In the genomic region with DNA sequence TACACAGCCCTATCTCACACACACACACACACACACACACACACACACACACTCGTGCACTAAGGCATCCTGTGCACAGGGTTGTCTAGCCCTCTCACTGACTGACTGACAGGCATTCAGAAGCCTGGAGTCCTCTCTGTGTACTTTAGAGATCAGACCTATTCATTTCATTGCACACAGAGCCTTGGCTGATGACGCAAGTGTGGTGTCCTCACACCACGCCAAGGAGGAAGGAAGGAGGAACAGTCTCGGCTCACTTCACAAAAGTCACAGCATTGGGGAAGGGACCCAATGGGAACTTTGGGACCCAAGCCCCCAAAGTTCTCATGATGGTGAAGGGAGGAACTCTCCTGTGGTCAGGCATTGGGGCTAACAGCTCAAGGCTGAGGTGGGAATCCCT, we compare ENCODE assay signal across 12 mouse cellular contexts. TPM values are rescaled to one million over a fixed set of nuclear protein-coding genes. Genes with fewer than 3 reads are reported as not detected.
DNase-seq lines count a peak whose midpoint lies in the region; ATAC-seq lines count a peak whose summit lies in the region.
"Had no signal": no experiment of that assay in that cellular context is flagged by ENCODE, and none has a peak within 500 bp of the region (broad histone marks: within the 10 kb centered on the region; RNA-seq: fewer than 3 reads in every experiment).

No protein-coding gene starts in this region.

- peaks cover 16% of the 10 kb centered on the region for H3K4me1 ChIP-seq in heart, embryonic 10.5 days
- H3K4me1 ChIP-seq in liver, embryonic 16.5 days (ENCODE audit: control insufficient read depth, low read depth, low read length): no peaks in the 10 kb centered on the region
- H3K4me1 ChIP-seq in forebrain, embryonic 14.5 days (ENCODE audit: control insufficient read depth, insufficient read depth, low read length): peaks cover 5% of the 10 kb centered on the region; the same call in 1 of the 2 replicates

- 68% methylated on average over 4 of the region's 4 CpGs for WGBS in heart, embryonic 10.5 days
- WGBS in liver, embryonic 16.5 days (ENCODE audit: insufficient replicate concordance): 19% methylated on average over 4 of the region's 4 CpGs
- WGBS in forebrain, embryonic 14.5 days: 79% methylated on average over 4 of the region's 4 CpGs

- no peak overlapping the region for H3K4me3 ChIP-seq in heart, embryonic 10.5 days
- H3K4me3 ChIP-seq in liver, embryonic 16.5 days (ENCODE audit: low read depth, low read length): no peak overlapping the region
- H3K4me3 ChIP-seq in forebrain, embryonic 14.5 days (ENCODE audit: low read depth, low read length): no peak overlapping the region
- H3K4me3 ChIP-seq: limb, embryonic 15.5 days; midbrain, embryonic 15.5 days had no signal

- no peak overlapping the region for H3K4me2 ChIP-seq in liver, embryonic 16.5 days (ENCODE audit: low read depth, low read length)
- no peak overlapping the region for H3K4me2 ChIP-seq in forebrain, embryonic 14.5 days (ENCODE audit: low read length)
- H3K4me2 ChIP-seq: hindbrain, embryonic 14.5 days; limb, embryonic 15.5 days; midbrain, embryonic 15.5 days had no signal

- no peaks in the 10 kb centered on the region for H3K27me3 ChIP-seq in heart, embryonic 10.5 days (ENCODE audit: insufficient read depth, poor library complexity, severe bottlenecking)
- H3K27me3 ChIP-seq in liver, embryonic 16.5 days (ENCODE audit: control insufficient read depth, insufficient read depth, low read depth, low read length): no peaks in the 10 kb centered on the region
- no peaks in the 10 kb centered on the region for H3K27me3 ChIP-seq in forebrain, embryonic 14.5 days (replicated peaks; ENCODE audit: control insufficient read depth, insufficient read depth, low read length)
- H3K27me3 ChIP-seq: limb, embryonic 15.5 days; midbrain, embryonic 15.5 days had no signal

- no peaks in the 10 kb centered on the region for H3K9me3 ChIP-seq in heart, embryonic 10.5 days
- no peaks in the 10 kb centered on the region for H3K9me3 ChIP-seq in liver, embryonic 16.5 days (replicated peaks; ENCODE audit: control insufficient read depth, low read length)
- H3K9me3 ChIP-seq in forebrain, embryonic 14.5 days (replicated peaks; ENCODE audit: control insufficient read depth, low read length): no peaks in the 10 kb centered on the region
- H3K9me3 ChIP-seq: limb, embryonic 15.5 days; midbrain, embryonic 15.5 days had no signal

- H3K9ac ChIP-seq in liver, embryonic 16.5 days (ENCODE audit: low read depth, low read length): no peak overlapping the region
- no peak overlapping the region for H3K9ac ChIP-seq in forebrain, embryonic 14.5 days (ENCODE audit: low read length)
- H3K9ac ChIP-seq: hindbrain, embryonic 14.5 days; limb, embryonic 15.5 days; midbrain, embryonic 15.5 days had no signal

- no peak overlapping the region for H3K27ac ChIP-seq in heart, embryonic 10.5 days
- no peak overlapping the region for H3K27ac ChIP-seq in liver, embryonic 16.5 days (ENCODE audit: low read length)
- H3K27ac ChIP-seq in forebrain, embryonic 14.5 days (ENCODE audit: low read depth, low read length): no peak overlapping the region
- H3K27ac ChIP-seq: hindbrain, embryonic 14.5 days; limb, embryonic 15.5 days; midbrain, embryonic 15.5 days had no signal

- peaks cover 15% of the 10 kb centered on the region for H3K36me3 ChIP-seq in heart, embryonic 10.5 days
- no peaks in the 10 kb centered on the region for H3K36me3 ChIP-seq in liver, embryonic 16.5 days (ENCODE audit: control insufficient read depth, insufficient read depth)
- H3K36me3 ChIP-seq in forebrain, embryonic 14.5 days (ENCODE audit: control insufficient read depth, insufficient read depth, low read length): no peaks in the 10 kb centered on the region
- H3K36me3 ChIP-seq: midbrain, embryonic 15.5 days had no signal

- intact Hi-C loops in heart, postnatal 14 days (cut with DNase I): no loop called here

- ATAC-seq in liver, embryonic 16.5 days (ENCODE audit: low read depth): 0 out of 2 replicates have a peak, but pooled peaks have one; percentile 17
- ATAC-seq in neutrophil, adult 5-6 weeks (ENCODE audit: extremely low read depth, insufficient number of reproducible peaks, low FRiP score, poor library complexity, severe bottlenecking): peak; percentile 77
- no peak for ATAC-seq in forebrain, embryonic 14.5 days
- ATAC-seq: midbrain, embryonic 15.5 days had no signal

- peak; percentile 67 for DNase-seq in heart, embryonic 10.5 days (ENCODE audit: low spot score)
- no peak for DNase-seq in heart, postnatal 14 days
- peak; percentile 43 to 69 for DNase-seq in lung, adult 18-20 months
- no peak for DNase-seq in lung, postnatal 10 days
- no peak for DNase-seq in forebrain, embryonic 14.5 days (ENCODE audit: low spot score)
- DNase-seq in layer of hippocampus, postnatal 36 days: no peak
- DNase-seq: layer of hippocampus, adult 9-11 months had no signal

RNA-seq across cellular contexts. Expression of gene Tcn2, which starts 1.9 kb away (rescaled TPM):
- 50.3 and 56.3 TPM in 2 replicates for polyA plus RNA-seq in heart, embryonic 10.5 days (2016; fragmentation: Nextera tagmentation; extraction: Ambion mirVana)
- total RNA-seq in heart, postnatal 14 days (2021): 10 to 100 TPM; 44.5 to 54.0 TPM
- polyA plus RNA-seq in liver, embryonic 16.5 days (2015; fragmentation: Nextera tagmentation; extraction: Ambion mirVana): 34.8 and 37.3 TPM in 2 replicates
- total RNA-seq in neutrophil, adult 5-6 weeks (2017): 80.5 and 82.4 TPM in 2 replicates
- 19.7 TPM in 2 replicates for polyA plus RNA-seq in forebrain, embryonic 14.5 days (2014; fragmentation: Nextera tagmentation; extraction: Ambion mirVana)
- 10 to 100 TPM; 14.5 to 18.3 TPM for total RNA-seq in layer of hippocampus, postnatal 36 days (2021)

RNA-seq across cellular contexts. Expression of gene Slc35e4, which starts 15.6 kb away (rescaled TPM):
- 4.4 and 6.2 TPM in 2 replicates for polyA plus RNA-seq in heart, embryonic 10.5 days (2016; fragmentation: Nextera tagmentation; extraction: Ambion mirVana)
- 1 to 10 TPM; 4.9 to 5.6 TPM for total RNA-seq in heart, postnatal 14 days (2021)
- polyA plus RNA-seq in liver, embryonic 16.5 days (2015; fragmentation: Nextera tagmentation; extraction: Ambion mirVana): 0.25 and 0.51 TPM in 2 replicates
- total RNA-seq in neutrophil, adult 5-6 weeks (2017): 2.9 and 3.6 TPM in 2 replicates
- polyA plus RNA-seq in forebrain, embryonic 14.5 days (2014; fragmentation: Nextera tagmentation; extraction: Ambion mirVana): 8.0 and 10.6 TPM in 2 replicates
- 10 to 100 TPM; 16.1 to 17.1 TPM for total RNA-seq in layer of hippocampus, postnatal 36 days (2021)

RNA-seq across cellular contexts. Expression of gene Pes1, which starts 33.8 kb away (rescaled TPM):
- 65.9 and 80.1 TPM in 2 replicates for polyA plus RNA-seq in heart, embryonic 10.5 days (2016; fragmentation: Nextera tagmentation; extraction: Ambion mirVana)
- total RNA-seq in heart, postnatal 14 days (2021): 10 to 100 TPM; 26.2 to 27.8 TPM
- polyA plus RNA-seq in liver, embryonic 16.5 days (2015; fragmentation: Nextera tagmentation; extraction: Ambion mirVana): 32.4 and 37.9 TPM in 2 replicates
- 42.6 and 51.2 TPM in 2 replicates for total RNA-seq in neutrophil, adult 5-6 weeks (2017)
- polyA plus RNA-seq in forebrain, embryonic 14.5 days (2014; fragmentation: Nextera tagmentation; extraction: Ambion mirVana): 55.2 and 61.5 TPM in 2 replicates
- total RNA-seq in layer of hippocampus, postnatal 36 days (2021): 10 to 100 TPM; 33.0 to 35.3 TPM

RNA-seq across cellular contexts. Expression of gene Dusp18, which starts 35.0 kb away (rescaled TPM):
- 13.6 and 16.1 TPM in 2 replicates for polyA plus RNA-seq in heart, embryonic 10.5 days (2016; fragmentation: Nextera tagmentation; extraction: Ambion mirVana)
- 10 to 100 TPM; 38.2 to 44.4 TPM for total RNA-seq in heart, postnatal 14 days (2021)
- 0.22 and 0.28 TPM in 2 replicates for polyA plus RNA-seq in liver, embryonic 16.5 days (2015; fragmentation: Nextera tagmentation; extraction: Ambion mirVana)
- total RNA-seq in neutrophil, adult 5-6 weeks (2017): 0.81 and 1.5 TPM in 2 replicates
- 29.3 and 35.8 TPM in 2 replicates for polyA plus RNA-seq in forebrain, embryonic 14.5 days (2014; fragmentation: Nextera tagmentation; extraction: Ambion mirVana)
- 10 to 100 TPM; 24.1 to 26.7 TPM for total RNA-seq in layer of hippocampus, postnatal 36 days (2021)

RNA-seq across cellular contexts. Expression of gene 4921536K21Rik, which starts 35.1 kb away (rescaled TPM):
- polyA plus RNA-seq in heart, embryonic 10.5 days (2016; fragmentation: Nextera tagmentation; extraction: Ambion mirVana): 0.31 and 0.33 TPM in 2 replicates
- total RNA-seq in heart, postnatal 14 days (2021): under 1 TPM; 0.74 to 0.90 TPM
- 0.06 TPM in 1 of 2 replicates, not detected in the other for polyA plus RNA-seq in liver, embryonic 16.5 days (2015; fragmentation: Nextera tagmentation; extraction: Ambion mirVana)
- total RNA-seq in neutrophil, adult 5-6 weeks (2017): 0.25 and 0.47 TPM in 2 replicates
- polyA plus RNA-seq in forebrain, embryonic 14.5 days (2014; fragmentation: Nextera tagmentation; extraction: Ambion mirVana): 0.16 and 0.36 TPM in 2 replicates
- total RNA-seq in layer of hippocampus, postnatal 36 days (2021): under 1 TPM; 0.55 to 0.56 TPM

Comparison
In these comparisons a context has a peak if more than half of its experiments do, and no peak if none do; other contexts are left out.
1. DNase-seq: peak in heart, embryonic 10.5 days (single experiment) and lung, adult 18-20 months (2 of 2); none in heart, postnatal 14 days (0 of 2), lung, postnatal 10 days (single experiment), forebrain, embryonic 14.5 days (single experiment) and layer of hippocampus, postnatal 36 days (0 of 2).